Mouse (Mus musculus) c-Kit-positive CD71-positive TER-119-negative erythroid progenitor cells, embryonic 14.5 days (primary cell): Measurements from ENCODE around the gene Kif21a.

ENCODE experiments used
- DNase-seq: peaks from one replicate; pipeline ENCODE4 v3.0.0-alpha.2; 2013; ENCODE audit warnings: low read depth

Gene Kif21a

DNA sequence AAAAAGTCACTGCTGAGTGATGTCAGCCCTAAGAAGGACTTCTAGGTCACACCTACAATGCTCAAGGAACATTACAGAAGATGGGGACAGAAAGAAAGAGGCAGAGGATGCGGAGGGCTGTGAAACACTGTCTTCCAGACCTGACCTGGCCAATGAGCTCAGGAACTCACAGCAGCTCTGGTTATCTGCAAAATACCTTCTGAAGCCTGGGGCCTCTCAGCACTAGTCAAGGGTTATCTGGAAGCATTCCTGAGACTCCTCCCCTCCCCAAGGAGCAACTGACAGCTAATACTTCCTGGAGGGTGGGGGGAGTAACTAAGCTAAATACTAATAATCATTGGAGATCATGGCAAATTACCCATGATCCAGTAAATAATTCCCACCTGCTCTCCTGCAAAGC lies 111.3 kb downstream of the Kif21a start:
- DNase-seq, result no peak

DNA sequence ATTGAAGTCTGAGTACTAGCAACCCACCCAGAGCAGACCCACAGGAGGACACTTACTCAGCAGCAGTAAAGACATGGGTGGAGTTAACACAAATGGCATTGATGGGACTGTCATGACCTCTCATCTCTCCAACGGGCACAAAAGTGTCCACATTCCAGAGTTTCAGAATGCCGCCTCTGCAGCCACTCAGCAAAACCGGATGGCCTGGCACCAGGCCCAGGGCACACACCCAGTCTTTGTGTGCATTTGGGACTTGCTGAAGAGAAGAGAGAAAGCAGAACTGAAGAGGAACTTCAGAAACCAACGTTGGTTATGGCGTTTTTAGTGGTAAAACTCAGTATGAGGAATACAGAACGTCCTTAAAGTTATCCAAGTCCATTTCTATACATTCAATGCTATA lies 114.2 kb downstream of the Kif21a start:
- no peak for DNase-seq

GRCm38 (mm10) chr15:90931451-90931850 lies 118.3 kb downstream of the Kif21a start:
- DNase-seq, result no peak

DNA sequence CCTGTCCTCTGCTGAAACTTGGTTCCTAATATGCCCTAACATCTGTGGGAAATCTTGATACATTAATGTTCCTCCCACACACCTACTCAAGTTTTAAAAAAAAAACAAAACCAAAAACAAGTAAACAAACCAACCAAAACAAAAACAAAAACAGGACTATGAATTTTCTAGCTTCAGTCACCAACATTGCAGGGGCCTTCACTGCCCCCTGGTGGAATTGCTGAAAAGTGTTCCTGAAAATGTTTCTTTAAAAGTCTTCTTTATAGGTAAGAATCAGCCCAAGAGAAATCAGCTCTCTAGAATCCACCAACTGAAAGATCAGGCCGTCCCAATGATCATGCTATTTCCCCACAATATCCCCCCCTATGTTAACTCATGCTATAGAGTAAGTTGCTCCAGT lies 120.7 kb downstream of the Kif21a start:
- DNase-seq, result no peak

- no peak for DNase-seq
Observed at GRCm38 (mm10) chr15:90896480-90896879, 153.3 kb downstream of the Kif21a start.

- no peak for DNase-seq
Observed at GRCm38 (mm10) chr15:90887466-90887865, 162.3 kb downstream of the Kif21a start.
